Mouse (Mus musculus): ENCODE measurements around the gene G6pc.
"Not testable (repeated sequence)": the region's sequence is repeated elsewhere in the genome, so short reads cannot be mapped to it uniquely, and the experiment has no call there.

The G6pc gene

GRCm38 (mm10) chr11:101355916-101356315, 11.4 kb upstream of the G6pc start:
- DNase-seq (ENCODE audit: low spot score) = no peak

GRCm38 (mm10) chr11:101357505-101358182, 9.7 kb upstream of the G6pc start:
- no peak for DNase-seq (ENCODE audit: low spot score)

DNA sequence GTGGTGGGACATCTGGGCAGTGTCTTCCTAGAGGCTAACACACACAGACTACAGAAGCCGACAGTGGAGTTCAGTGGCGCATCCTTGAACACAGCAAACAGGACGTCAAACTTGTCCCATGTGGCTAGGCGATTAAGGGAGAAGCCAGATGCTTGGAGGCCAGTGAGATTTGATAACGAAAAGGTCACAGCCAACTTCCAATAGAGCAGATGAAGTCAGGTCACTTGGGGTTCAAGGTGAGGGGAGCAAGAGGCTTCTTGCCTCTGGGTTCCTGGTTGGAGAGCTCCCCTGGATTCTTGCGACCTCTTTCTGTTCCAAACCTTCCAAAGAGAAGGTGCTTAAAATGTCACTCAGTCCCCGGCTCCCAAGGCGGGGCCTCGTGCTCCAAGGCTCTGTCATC, 7.6 kb upstream of the G6pc start:
- no peak for DNase-seq (ENCODE audit: low spot score)

- DNase-seq (ENCODE audit: low spot score) = no peak
These were observed 6.7 kb upstream of the G6pc start for GRCm38 (mm10) chr11:101360651-101361113.

DNA sequence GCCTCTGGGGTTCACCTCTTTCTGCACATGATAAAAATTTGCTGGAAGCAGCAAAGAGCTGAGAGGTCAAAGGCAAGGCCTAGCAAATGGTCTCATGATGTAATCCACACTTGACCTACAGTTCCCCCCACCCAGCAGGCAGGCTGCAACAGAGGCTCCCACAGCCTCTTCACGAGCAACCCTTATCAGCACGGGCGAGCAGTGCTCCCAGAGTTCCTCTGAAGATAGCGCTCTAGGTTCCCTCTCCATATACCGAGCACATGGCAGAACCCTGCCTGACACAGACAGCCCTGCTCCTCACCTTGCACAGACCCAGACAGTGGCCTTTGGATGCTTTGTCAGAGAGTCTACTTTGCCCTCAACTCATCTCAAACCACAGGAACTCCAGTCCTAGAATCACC, 2.8 kb upstream of the G6pc start:
- peak; percentile 80 for DNase-seq (ENCODE audit: low spot score)

- DNase-seq (ENCODE audit: low spot score) = no peak
These were observed 2.8 kb downstream of the G6pc start for GRCm38 (mm10) chr11:101370141-101370540.

DNA sequence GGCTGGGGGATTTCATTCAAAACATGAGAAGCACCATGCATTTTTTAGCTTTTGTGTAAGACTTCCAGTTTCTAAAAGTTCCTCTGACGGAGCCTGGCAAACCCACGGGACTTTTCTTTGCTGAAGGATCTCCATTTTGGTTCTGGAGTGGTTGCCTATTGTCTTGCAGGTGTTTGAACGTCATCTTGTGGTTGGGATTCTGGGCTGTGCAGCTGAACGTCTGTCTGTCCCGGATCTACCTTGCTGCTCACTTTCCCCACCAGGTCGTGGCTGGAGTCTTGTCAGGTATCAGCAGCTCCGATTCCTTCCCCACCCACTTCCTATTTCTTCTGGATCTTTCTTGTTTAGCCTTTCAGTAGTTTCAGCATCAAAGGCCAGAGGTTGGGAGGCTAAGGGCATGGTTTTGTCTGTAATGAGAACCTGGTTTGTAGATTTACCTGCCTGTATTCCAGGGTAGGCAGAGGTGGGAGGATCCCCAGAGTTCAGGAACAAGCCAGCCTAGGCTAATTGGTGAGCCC, 7.1 kb downstream of the G6pc start:
- no peak for DNase-seq (ENCODE audit: low spot score)

GRCm38 (mm10) chr11:101378196-101378595, 10.8 kb downstream of the G6pc start:
- DNase-seq (ENCODE audit: low spot score) = not testable (repeated sequence)

DNA sequence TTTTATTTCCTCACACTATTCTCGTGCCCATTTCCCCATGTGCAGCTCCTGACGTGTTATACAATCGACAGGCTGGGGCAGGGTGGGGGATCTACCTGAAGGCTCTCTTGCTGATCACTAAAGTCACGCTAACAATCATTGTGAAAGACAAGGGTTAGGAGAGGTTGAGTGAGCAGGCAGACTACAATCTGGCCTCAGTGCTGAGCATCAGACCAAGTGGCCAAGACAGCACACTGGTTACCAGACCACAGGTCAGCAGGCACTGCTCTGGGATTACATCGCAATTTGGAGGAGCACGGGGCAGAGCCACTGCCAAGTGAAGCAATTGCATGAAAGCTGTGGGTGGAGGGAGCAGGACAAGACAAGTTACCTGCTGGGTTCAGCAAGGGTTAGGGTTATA, 11.6 kb downstream of the G6pc start:
- no peak for DNase-seq (ENCODE audit: low spot score)

GRCm38 (mm10) chr11:101381817-101382216, 14.5 kb downstream of the G6pc start:
- DNase-seq (ENCODE audit: low spot score) = no peak

- DNase-seq (ENCODE audit: low spot score) = peak; percentile 78
These were observed 27.7 kb downstream of the G6pc start for GRCm38 (mm10) chr11:101395110-101395509.

- no peak for DNase-seq (ENCODE audit: low spot score)
These were observed 47.9 kb downstream of the G6pc start for GRCm38 (mm10) chr11:101415306-101415705.

DNA sequence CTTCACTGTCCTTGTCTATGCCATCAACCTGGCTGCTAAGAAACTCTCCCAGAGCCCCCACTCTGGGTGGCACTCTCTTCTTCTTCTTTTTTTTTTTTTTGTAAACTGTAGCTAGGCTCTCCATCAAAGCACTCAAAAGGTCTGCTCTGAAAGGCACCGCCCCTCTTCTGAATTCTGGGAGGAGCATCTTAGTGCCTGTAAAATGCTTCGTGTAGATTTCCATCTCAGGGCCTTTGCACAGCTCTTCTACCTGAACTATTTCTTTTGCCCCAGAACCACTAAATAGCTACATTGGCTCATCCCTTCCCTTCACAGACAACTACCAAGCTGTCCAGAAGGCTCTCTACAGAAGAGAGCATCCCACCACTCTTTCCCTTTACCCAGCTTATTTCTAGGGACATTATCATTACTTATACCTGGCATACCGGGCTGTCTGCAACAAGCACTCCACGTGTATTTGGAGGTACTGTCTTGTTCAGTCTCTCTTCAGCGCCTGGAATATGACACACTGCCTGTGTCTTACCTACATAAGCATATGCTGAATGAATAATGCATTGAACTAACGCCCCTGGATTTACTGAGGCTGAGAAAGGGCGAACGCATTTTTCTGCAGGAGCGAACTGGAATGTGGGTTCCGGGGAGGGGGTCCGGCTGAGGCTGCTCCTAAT, 49.2 kb downstream of the G6pc start:
- no peak for DNase-seq (ENCODE audit: low spot score)

GRCm38 (mm10) chr11:101417101-101417855, 49.9 kb downstream of the G6pc start, which contains the start of gene Aarsd1:
Gene Aarsd1, minus strand, starts transcription at chr11:101417615.
- DNase-seq (ENCODE audit: low spot score) = peak; percentile 86

DNA sequence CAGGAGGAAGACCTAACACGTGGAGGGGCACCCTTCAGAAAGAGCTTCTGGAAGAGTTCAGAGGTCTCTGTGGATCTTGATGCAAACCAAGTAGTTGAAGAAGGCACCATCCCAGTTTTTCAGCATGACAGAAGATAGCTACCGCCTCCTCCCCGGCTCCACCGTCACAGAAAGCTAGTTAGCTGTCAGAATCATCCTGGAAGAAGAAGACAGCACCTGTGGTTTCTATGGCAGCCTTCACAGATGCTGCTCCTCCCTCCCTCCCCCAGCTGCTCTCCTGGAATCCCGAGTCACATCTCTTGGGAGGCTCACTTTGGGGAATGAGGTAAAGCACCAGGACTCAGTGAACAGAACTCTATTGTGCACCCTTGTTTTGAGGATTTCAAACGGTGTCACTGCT, 51.6 kb downstream of the G6pc start:
- DNase-seq (ENCODE audit: low spot score) = no peak

DNA sequence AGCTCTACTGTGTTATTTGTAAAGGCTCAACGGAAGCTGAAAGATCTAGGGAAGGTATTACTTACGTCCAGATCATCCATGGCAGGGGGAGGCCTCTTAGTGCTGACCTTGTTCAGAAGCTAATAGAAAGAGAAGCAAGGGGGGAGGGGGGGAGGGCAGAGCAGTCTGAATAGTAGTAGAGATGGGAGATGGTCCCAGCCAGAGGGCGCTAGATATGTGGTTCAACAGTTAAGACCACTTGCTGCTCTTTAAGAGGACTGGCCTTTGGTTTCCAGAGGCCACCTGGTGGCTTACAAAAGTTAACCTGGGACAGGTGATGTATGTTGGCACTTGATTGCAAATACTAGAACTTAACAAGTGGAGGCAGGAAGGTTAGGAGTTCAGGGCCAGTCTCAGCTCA, 52.2 kb downstream of the G6pc start:
- DNase-seq (ENCODE audit: low spot score) = peak; percentile 36

DNA sequence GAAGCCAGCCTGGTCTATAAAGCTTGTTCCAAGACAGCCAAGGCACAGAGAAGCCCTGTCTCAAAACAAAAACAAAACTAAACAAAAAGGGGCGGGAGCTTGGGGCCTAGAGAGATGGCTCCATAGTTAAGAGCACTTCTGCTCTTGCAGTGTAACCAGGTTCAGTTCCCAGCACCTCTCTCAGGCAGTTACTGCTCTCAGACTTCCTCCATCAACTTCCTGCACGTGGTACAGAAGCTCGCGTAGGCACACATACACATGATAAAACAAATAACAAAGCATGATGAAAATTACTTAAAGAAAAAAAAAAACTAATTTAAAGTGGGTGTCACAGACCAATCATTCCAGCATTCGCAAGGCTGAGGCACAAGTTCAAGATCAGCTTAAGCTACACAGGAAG, 52.8 kb downstream of the G6pc start:
- DNase-seq (ENCODE audit: low spot score) = no peak

- DNase-seq (ENCODE audit: low spot score) = no peak
These were observed 56.9 kb downstream of the G6pc start, which contains the start of gene Gm27029 for GRCm38 (mm10) chr11:101424105-101424851. Gene Gm27029, minus strand, starts transcription at chr11:101424796.

DNA sequence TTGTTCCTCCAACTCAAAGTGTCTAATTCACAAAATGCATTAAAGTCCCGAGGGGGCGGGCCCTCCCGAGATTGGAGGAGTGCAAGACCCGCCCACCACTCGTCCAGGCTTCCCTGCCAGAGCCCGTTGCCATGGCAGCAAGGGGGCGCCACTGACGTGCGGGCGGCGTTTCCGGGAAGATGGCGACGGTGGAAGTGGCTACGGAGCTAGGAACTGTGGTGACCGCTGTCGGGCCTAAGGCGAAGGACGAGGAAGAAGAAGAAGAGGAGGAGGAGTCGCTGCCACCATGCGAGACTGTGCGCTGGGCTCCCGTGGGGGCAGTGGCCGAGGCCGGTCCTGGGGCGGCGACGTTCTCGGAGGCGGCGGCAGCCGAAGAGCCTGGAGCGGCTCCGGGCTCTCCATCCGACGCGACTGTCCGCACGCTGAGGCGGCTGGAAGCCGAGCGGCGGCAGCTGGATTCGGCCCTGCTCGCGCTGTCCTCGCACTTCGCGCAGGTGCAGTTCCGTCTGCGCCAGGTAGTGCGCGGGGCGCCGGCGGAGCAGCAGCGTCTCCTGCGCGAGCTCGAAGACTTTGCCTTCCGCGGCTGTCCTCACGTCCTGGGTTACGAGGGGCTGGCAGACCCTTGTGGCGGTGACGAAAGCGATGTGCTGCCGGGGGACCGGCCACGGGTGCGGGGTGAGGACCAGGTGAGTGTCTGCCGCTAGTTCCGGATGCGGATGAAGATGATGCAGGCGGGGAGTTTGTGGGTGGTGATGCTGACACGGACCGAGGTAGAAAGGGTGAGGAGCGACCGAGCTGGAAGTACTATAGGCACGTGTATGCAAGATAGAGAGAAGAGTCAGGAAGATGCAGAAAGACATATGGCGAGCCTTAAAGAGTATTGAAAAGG, 57.8 kb downstream of the G6pc start, which contains the start of the genes Rundc1 and Ptges3l:
Rundc1 (plus strand) TSS at position 161 of the 889 bp plus-strand sequence.
Ptges3l (minus strand) TSS at position 409 of the 889 bp plus-strand sequence.
- DNase-seq (ENCODE audit: low spot score) = peak; percentile 95

GRCm38 (mm10) chr11:101426165-101426564, 58.8 kb downstream of the G6pc start:
- no peak for DNase-seq (ENCODE audit: low spot score)
